Mouse (Mus musculus) left cerebral cortex, adult 2 months (tissue): ENCODE data around the gene Ednrb. TPM values are rescaled to one million over a fixed set of nuclear protein-coding genes. Genes with fewer than 3 reads are reported as not detected.
A peak's percentile ranks its signal among the peaks of the same experiment; 100 is the strongest.

Experiments used
- DNase-seq, 2 experiments: peaks; one replicate each; pipeline ENCODE4 v3.0.0; 2021 to 2022; ENCODE audit warnings: low spot score in 2 of 2, mixed read lengths in 1 of 2; ENCODE audit errors: extremely low spot score in 1 of 2
- H3K27ac ChIP-seq: fragments of 200-600 bp; 2 replicates; pipeline ENCODE4 v1.8.1; 2022
- H3K4me3 ChIP-seq: fragments of 200-600 bp; 2 replicates; pipeline ENCODE4 v1.8.1; 2022
- CTCF ChIP-seq: fragments of 200-600 bp; IDR thresholded peaks from 2 replicates; pipeline ENCODE4 v1.8.1; 2022; ENCODE audit warnings: antibody characterized with exemption, mild to moderate bottlenecking, moderate library complexity
- intact Hi-C: fragments of 180-260 bp; cut with DNase I; formaldehyde crosslinking; loops from one replicate; pipeline ENCODE4 v1.15.1; 2025
- long read RNA-seq, 2 experiments: library from polyadenylated mRNA; stranded (forward); transcript quantifications; one replicate each; pipeline ENCODE4 v2.0.0; 2021; ENCODE audit warnings: borderline mapping rate in 2 of 2
- total RNA-seq, 2 experiments: library from RNA; stranded (reverse); gene quantifications; 2 replicates each; pipeline ENCODE4 v1.2.3; 2021

Ednrb gene
- total RNA-seq = 10 to 100 TPM; 26.9 to 33.1 TPM
- long read RNA-seq, experiment 1, full-length matches to known transcripts = 48 of 54 reads
- long read RNA-seq, experiment 1, partial matches to known transcripts = 0 of 54 reads
- long read RNA-seq, experiment 1, other reads (novel, unspliced or antisense) = 6 of 54 reads
- long read RNA-seq, experiment 2, full-length matches to known transcripts = 67 of 71 reads
- long read RNA-seq, experiment 2, partial matches to known transcripts = 1 of 71 reads
- long read RNA-seq, experiment 2, other reads (novel, unspliced or antisense) = 3 of 71 reads

DNA sequence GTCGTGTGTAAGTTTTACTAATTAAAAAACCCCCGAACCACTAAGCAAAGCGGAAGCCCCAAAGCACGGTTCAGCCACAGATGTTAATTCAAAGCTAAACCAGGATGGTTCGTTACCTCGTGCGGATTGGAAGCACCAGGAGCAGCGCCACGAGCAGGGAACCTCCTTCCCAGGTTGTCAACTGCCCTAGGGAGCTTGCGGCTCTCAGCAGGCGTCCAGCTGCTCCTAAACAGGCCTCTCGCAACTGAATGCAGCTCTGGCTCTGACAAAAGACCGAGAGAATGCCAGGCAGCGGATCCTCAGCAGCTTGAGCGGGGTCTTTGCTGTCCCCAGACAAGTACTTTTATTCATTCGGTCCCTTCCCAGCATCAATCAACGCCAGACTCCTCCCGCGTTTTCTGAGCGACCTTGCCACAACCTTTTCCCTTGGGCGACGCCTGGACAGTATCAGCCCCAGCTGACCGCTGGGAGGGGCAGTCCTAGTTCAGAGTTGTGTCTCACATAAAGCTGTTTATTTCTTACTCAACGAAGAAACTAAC is at the start of gene Ednrb:
Gene Ednrb, minus strand, starts transcription at position 392 of the 539 bp plus-strand sequence.
- Histone ChIP-seq H3K27ac (no peak within 1 kb of the TSS; the same call in 1 of the 2 replicates), H3K4me3 (peak within 1 kb of the TSS; percentile 52)
- no peak for TF ChIP-seq CTCF
- peak in 1 of 2 experiments; percentile 17 for DNase-seq
- intact Hi-C loops = loop anchor here (5.0 to 10.0 kb wide), 2 partner anchors 119 to 183 kb away; no protein-coding TSS in a partner anchor

DNA sequence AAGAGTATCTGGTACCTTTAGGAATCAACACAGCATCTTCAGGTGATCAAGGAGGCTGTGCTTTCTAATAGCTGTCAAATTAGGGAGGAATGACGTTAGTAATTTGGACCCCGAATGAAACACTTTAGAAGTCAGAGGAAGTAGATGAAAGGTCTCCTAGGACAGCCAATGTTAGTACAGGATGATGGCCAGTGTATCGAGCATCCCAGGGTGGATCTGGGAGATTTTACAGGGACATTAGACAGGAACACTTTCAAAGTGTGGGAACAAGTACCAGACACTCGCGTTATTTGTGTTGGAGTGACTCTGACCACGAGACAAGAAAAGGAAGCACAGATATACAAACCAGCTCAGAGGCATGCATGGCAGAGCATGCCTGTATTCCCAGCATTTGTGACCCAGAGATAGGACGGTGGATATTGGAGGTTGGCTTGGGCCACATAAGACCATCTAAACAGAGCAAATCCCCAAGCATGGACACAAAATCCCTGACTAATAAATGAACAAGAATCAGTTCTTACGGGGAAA is 48.3 kb upstream of the Ednrb start:
- no peak for TF ChIP-seq CTCF
- intact Hi-C loops = no loop called here

DNA sequence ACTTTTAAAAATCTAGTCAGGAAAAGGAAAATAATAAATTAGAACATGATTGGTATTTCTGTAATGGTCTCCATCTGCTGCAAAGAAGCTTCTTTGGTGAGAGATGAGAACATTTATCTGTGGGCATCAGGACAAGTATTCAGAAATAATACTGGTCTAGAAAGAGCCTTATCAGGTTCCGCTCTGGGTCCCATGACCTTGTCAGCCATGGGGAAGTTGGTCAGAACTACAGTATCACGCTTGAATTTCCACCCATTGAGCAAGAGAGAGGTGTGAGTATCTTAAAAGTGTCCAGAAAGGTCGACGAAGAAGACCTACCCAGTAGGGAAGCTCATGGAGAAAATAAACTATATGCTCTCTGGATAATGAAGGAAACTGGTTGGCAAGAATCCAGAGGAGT is 46.6 kb upstream of the Ednrb start:
- Histone ChIP-seq H3K4me3 (no peak overlapping the region), H3K27ac (no peak overlapping the region)
- intact Hi-C loops = no loop called here
- no peak for TF ChIP-seq CTCF
- DNase-seq = no peak

More for the DNA sequence above, 48.3 kb upstream of the Ednrb start:
- DNase-seq = no peak
- Histone ChIP-seq H3K4me3 (no peak overlapping the region), H3K27ac (no peak overlapping the region)

DNA sequence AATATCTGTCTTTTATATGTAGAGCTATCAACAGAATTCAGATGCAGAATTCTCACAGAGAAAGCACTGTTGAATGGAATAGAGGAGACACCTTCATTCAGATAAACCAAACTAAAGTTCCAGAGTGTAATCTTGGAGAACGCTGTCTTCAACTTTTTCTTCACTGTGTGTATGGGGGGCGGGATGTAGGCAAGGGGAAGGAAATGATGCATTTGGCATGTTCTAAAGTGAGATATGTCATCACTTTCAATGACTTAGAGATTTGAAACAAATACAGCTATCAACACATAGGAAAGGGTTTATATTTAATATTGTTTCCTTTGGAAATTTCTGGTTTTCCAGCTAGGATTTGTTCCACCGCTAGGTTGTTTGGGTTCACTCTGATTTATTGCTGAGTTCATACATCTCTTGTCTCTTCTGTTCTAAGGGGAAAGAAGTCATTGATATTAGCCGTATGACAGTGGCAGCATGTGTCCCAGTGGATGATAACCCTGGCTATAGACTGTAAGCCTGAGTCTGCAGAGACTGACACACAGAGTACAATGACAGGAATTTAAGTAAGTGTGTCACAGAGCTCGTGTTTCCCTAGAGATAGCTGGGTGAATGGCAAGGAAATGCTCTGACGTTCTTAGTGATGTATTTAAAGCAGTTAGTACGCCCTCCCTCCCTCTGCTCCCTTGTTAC is 40.8 kb upstream of the Ednrb start:
- H3K27ac ChIP-seq = no peak overlapping the region
- no peak overlapping the region for H3K4me3 ChIP-seq
- no peak for DNase-seq
- TF ChIP-seq CTCF = no peak
- intact Hi-C loops = no loop called here

DNA sequence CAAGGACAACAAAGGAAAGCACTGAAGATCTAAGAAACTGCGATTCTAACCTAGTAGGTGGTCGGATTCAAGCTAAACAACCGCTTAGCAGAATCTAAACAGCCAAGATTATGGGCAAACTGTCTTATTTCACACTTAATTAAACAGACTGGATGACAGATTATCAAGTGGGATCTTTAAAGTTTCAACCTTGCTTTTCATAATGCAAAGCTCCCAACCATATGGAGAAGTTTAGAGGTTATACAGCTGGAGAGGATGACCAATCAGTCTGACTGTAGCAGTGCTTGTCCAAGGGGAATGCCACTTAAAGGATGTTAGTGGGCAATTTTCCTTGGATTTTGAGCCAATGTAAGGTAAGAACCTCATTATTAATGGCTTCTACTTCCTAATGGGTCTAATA is 38.7 kb upstream of the Ednrb start:
- H3K4me3 ChIP-seq = no peak overlapping the region
- DNase-seq = no peak
- no peak overlapping the region for H3K27ac ChIP-seq
- no peak for TF ChIP-seq CTCF
- intact Hi-C loops = no loop called here

DNA sequence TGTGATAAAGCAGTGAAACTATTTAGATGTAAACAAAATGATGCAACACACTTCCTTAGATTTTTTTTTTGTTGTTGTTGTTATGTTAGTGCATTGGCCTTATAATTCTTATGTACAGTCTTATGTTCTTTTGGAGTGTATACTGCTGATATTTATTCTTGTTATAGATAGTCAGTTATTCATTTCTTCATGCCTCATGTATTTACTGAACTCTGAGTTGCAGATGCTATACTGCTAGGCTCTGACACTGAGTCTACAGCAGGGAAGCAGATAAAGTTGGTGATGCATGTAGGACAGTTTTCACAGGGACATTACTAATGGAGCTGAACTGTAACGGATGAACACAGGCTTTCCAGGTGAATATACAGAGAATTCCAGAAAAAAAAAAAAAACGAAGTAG is 32.9 kb upstream of the Ednrb start:
- Histone ChIP-seq H3K27ac (no peak overlapping the region), H3K4me3 (no peak overlapping the region)
- no peak for TF ChIP-seq CTCF
- DNase-seq = no peak
- intact Hi-C loops = no loop called here

DNA sequence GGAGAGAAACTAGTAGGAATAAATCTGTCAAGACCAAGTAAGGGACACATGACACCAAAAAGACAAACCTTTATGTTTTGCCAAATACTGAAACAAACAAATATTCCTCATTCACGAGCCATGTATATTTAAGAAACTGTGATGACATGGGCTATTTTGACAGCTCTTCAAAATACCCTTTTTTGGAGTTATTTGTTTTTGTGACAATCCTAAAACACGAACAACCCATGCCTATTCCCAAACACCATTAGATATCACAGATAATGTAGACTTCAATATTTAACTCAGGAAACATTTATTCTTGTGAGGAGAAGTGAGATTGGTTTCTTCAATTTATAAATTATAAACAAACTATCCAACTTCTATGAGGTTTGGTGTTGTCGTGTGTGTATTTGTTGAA is 32.4 kb upstream of the Ednrb start:
- intact Hi-C loops = no loop called here
- TF ChIP-seq CTCF = no peak
- no peak for DNase-seq
- H3K4me3 ChIP-seq = no peak overlapping the region
- no peak overlapping the region for H3K27ac ChIP-seq

DNA sequence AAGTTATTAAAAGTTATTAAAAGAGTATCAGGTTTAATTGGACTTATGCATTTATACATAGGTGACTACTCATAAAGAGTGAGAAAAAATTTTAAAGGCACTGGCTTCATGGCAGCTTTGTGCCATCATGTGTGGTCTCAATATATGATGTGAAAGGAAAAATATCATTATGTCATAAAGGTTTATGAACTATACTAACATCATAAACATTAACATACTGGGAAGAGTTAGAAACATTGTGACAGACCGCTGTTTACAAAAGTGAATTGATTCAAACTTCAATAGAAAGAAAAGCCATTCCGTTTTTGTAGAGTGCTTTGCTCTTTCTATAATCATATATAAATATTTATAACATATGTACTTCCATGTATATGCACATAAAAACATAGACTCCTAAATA is 22.4 kb upstream of the Ednrb start:
- no peak overlapping the region for H3K27ac ChIP-seq
- TF ChIP-seq CTCF = no peak
- H3K4me3 ChIP-seq = no peak overlapping the region
- no peak for DNase-seq
- intact Hi-C loops = no loop called here

DNA sequence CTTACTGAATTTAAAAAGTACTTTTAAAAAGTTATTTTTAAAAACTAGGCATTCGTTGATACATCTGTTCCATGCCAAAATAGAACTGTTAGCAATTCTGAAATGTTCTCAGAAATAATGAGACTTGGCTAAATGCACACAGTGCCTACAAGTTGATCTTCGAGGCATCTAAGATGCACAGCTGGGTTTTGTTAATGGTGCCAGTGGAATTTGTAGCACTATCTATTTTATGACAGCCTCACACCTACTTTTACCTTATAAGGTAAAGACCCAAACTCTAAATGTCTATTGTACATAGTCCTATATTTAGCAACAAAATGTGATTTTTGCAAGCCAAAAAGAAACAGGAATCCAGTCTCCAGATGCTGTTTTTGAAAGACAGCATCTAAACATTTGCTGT is 21.0 kb upstream of the Ednrb start:
- no peak for DNase-seq
- intact Hi-C loops = no loop called here
- no peak overlapping the region for H3K4me3 ChIP-seq
- H3K27ac ChIP-seq = no peak overlapping the region
- no peak for TF ChIP-seq CTCF

DNA sequence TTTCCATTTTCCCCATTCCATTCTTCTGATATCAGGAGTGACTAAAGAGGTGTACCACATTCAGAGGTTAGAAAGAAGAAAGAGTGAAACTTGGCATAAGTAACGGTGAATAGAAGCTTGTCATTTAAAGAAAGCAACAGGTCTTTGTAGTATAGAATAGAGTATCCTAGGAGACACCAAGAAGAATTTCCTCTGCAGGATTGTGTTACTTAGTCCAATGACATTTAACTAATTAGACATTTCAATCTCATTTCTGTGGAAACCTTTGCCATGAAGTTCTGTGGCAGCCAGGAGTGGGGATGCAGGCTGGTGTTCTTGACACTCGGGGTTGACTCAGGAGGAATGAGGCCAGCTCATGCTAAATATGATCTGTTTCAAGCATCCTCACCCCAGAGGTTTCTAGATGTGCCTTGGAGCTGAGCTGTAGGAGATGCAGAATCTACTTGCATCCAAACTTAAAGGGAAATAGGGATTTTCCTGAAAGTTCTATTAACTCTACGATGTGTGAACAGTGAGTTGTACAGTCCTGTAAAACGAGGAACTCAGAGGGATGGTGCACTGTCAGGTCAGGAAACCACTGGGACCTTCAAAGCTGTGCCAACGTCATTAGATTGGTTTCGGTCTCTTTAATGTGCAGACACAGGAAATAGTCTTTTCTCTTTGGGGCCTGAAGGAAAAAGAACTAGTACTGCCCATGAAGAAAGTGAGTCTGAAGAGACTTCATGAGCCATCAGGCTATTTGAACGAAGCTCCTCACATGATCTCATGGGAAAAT is 6.1 kb upstream of the Ednrb start:
- intact Hi-C loops = no loop called here
- TF ChIP-seq CTCF = no peak
- DNase-seq = no peak
- no peak overlapping the region for H3K4me3 ChIP-seq
- no peak overlapping the region for H3K27ac ChIP-seq

DNA sequence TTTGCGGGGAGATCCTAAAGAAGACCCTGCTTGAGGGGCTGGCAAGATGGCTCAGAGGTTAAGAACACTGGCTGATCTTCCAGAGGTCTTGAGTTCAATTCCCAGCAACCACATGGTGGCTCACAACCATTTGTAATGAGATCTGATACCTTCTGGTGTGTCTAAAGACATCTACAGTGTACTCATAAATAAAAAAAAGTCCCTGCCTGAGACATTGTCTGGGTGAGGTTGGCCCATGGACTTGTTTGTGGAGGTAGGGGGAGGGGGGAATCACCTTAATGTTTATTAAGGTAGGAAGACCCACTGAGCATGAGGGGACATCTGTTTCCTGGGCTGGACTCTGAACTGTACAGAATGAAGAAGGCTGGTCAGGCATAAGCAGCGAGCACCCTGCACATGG is 1.5 kb upstream of the Ednrb start:
- DNase-seq = no peak
- intact Hi-C loops = loop anchor here (10.0 kb wide), 1 partner anchor 121 kb away; no protein-coding TSS in a partner anchor
- TF ChIP-seq CTCF = no peak
- H3K27ac ChIP-seq = no peak overlapping the region
- H3K4me3 ChIP-seq = no peak overlapping the region
